In the genomic region with DNA sequence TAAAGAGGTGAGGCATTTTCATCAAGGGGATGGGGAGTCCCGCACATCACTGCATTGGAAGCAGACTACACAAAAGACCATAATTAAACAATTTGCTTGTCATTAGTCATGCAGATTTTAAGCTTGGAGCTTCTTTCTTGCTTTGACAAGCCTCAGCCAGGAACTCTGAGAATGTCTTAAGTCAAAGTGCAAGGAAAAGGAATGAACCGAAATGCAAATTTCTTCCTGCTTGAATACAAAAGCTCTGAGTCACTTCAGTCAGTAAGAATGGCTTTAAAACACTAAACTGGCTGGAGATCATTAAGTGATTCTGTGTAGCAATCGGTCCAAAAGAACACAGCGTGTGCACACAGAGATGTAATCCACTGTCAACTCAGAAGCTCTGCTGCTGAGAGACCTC, we compare ENCODE assay signal across 14 mouse cellular contexts. TPM values are rescaled to one million over a fixed set of nuclear protein-coding genes. Genes with fewer than 3 reads are reported as not detected.
A peak's percentile ranks its signal among the peaks of the same experiment; 100 is the strongest.
DNase-seq lines count a peak whose midpoint lies in the region; ATAC-seq and TF ChIP-seq lines count a peak whose summit lies in the region.
"Had no signal": no experiment of that assay in that cellular context is flagged by ENCODE, and none has a peak within 500 bp of the region (broad histone marks: within the 10 kb centered on the region; RNA-seq: fewer than 3 reads in every experiment).

No protein-coding gene starts in this region.

- H3K9ac ChIP-seq in lung, embryonic 14.5 days = no peak overlapping the region
- no peak overlapping the region for H3K9ac ChIP-seq in forebrain, embryonic 15.5 days (replicated peaks)
- H3K9ac ChIP-seq: liver, embryonic 13.5 days; stomach, embryonic 15.5 days had no signal

- H3K9me3 ChIP-seq in lung, embryonic 14.5 days (ENCODE audit: low read depth, low read length) = no peaks in the 10 kb centered on the region
- no peaks in the 10 kb centered on the region for H3K9me3 ChIP-seq in forebrain, embryonic 15.5 days
- H3K9me3 ChIP-seq: G1E; liver, embryonic 13.5 days; stomach, embryonic 15.5 days had no signal

- no peak overlapping the region for H3ac ChIP-seq in myocyte (ENCODE audit: control insufficient read depth, insufficient read length)

- no peaks in the 10 kb centered on the region for H3K4me1 ChIP-seq in lung, embryonic 14.5 days (ENCODE audit: insufficient read depth)
- H3K4me1 ChIP-seq in forebrain, embryonic 15.5 days = peaks cover 19% of the 10 kb centered on the region
- H3K4me1 ChIP-seq: liver, embryonic 13.5 days; stomach, embryonic 15.5 days had no signal

- DNase-seq in lung, embryonic 14.5 days = peak; percentile 5
- DNase-seq in lung, postnatal 10 days = no peak
- DNase-seq in brain, adult 2 months (ENCODE audit: low read depth, low spot score) = peak; percentile 52
- DNase-seq in adrenal gland, adult (ENCODE audit: inconsistent age in 2 of 2, low spot score in 1 of 2) = no peak
- no peak for DNase-seq in spleen, postnatal 4 days (ENCODE audit: low spot score in 2 of 2)
- DNase-seq: adrenal gland, postnatal 10 days; cerebellum, adult 2 months; liver, embryonic 13.5 days; right cerebral cortex, postnatal 25 days had no signal

- H3K27me3 ChIP-seq in lung, embryonic 14.5 days (ENCODE audit: insufficient read depth, low read length) = no peaks in the 10 kb centered on the region
- H3K27me3 ChIP-seq in forebrain, embryonic 15.5 days = no peaks in the 10 kb centered on the region
- H3K27me3 ChIP-seq in myocyte (ENCODE audit: control insufficient read depth, insufficient read depth, insufficient read length) = no peaks in the 10 kb centered on the region
- H3K27me3 ChIP-seq: liver, embryonic 13.5 days; stomach, embryonic 15.5 days had no signal

- no peak for TF ChIP-seq CTCF in lung, embryonic 14.5 days (IDR thresholded peaks at IDR 0.05; ENCODE audit: low read depth)

- no peak overlapping the region for H3K4me2 ChIP-seq in lung, embryonic 14.5 days
- H3K4me2 ChIP-seq in forebrain, embryonic 15.5 days (replicated peaks) = peak overlapping the region; percentile 4; the same call in 1 of the 2 replicates
- peak overlapping the region; percentile 47 for H3K4me2 ChIP-seq in myocyte (ENCODE audit: low read depth)
- H3K4me2 ChIP-seq: liver, embryonic 13.5 days; stomach, embryonic 15.5 days had no signal

- no peaks in the 10 kb centered on the region for H3K79me2 ChIP-seq in myocyte (ENCODE audit: control insufficient read depth, insufficient read depth)

- WGBS in lung, embryonic 14.5 days = 53% methylated on average over 4 of the region's 4 CpGs
- 4% methylated on average over 4 of the region's 4 CpGs for WGBS in forebrain, embryonic 15.5 days

- TF ChIP-seq POLR2A in myocyte (IDR thresholded peaks at IDR 0.05; ENCODE audit: insufficient read length, low read depth) = no peak

- no peak overlapping the region for H3K4me3 ChIP-seq in lung, embryonic 14.5 days (ENCODE audit: low read depth, low read length)
- H3K4me3 ChIP-seq in forebrain, embryonic 15.5 days = peak overlapping the region; percentile 10
- no peak overlapping the region for H3K4me3 ChIP-seq in myocyte
- H3K4me3 ChIP-seq: erythroblast, embryonic 14.5 days; liver, embryonic 13.5 days; stomach, embryonic 15.5 days had no signal

- no peak overlapping the region for H3K27ac ChIP-seq in lung, embryonic 14.5 days (ENCODE audit: low read depth)
- H3K27ac ChIP-seq in forebrain, embryonic 15.5 days (replicated peaks) = no peak overlapping the region
- H3K27ac ChIP-seq: liver, embryonic 13.5 days; stomach, embryonic 15.5 days had no signal

- no peaks in the 10 kb centered on the region for H3K36me3 ChIP-seq in lung, embryonic 14.5 days (ENCODE audit: insufficient read depth)
- no peaks in the 10 kb centered on the region for H3K36me3 ChIP-seq in forebrain, embryonic 15.5 days
- H3K36me3 ChIP-seq in myocyte (ENCODE audit: control insufficient read depth, insufficient read depth) = no peaks in the 10 kb centered on the region
- H3K36me3 ChIP-seq: G1E; liver, embryonic 13.5 days; stomach, embryonic 15.5 days had no signal

- no peak for ATAC-seq in lung, embryonic 14.5 days (ENCODE audit: insufficient read depth)
- ATAC-seq in forebrain, embryonic 15.5 days (replicated peaks) = no peak

TF ChIP-seq in myocyte, 11 proteins besides CTCF, POLR2A, EP300 and RAD21:
- TF ChIP-seq CEBPB (IDR thresholded peaks at IDR 0.05; ENCODE audit: insufficient read depth, poor library complexity, severe bottlenecking) (no peak), MYOG (IDR thresholded peaks at IDR 0.05; ENCODE audit: control insufficient read depth in 1 of 3, insufficient read depth in 1 of 3, insufficient read length in 2 of 3, low read depth in 2 of 3) (no peak)

RNA-seq across cellular contexts. Expression of gene Pde1a, which starts 2.6 kb away (rescaled TPM):
- 21.3 and 21.9 TPM in 2 replicates for polyA plus RNA-seq in lung, embryonic 14.5 days (2014; fragmentation: Nextera tagmentation; extraction: Ambion mirVana)
- 14.6 and 15.3 TPM in 2 replicates for polyA plus RNA-seq in forebrain, embryonic 15.5 days (2015; fragmentation: Nextera tagmentation; extraction: Ambion mirVana)
- polyA plus RNA-seq in myocyte (2012; fragmentation: generic; extraction: Trizol) = 0.67 TPM
- polyA plus RNA-seq: erythroblast, embryonic 14.5 days; G1E had no signal

Comparison
In these comparisons a context has a peak if more than half of its experiments do, and no peak if none do; other contexts are left out.
1. DNase-seq: peak in lung, embryonic 14.5 days (single experiment) and brain, adult 2 months (single experiment); none in lung, postnatal 10 days (single experiment), adrenal gland, adult (0 of 2) and spleen, postnatal 4 days (0 of 2).